Mouse (Mus musculus): ENCODE data around the gene Olfr1205. TPM values are rescaled to one million over a fixed set of nuclear protein-coding genes. Genes with fewer than 3 reads are reported as not detected.

The Olfr1205 gene
- not detected for total RNA-seq (2021)

DNA sequence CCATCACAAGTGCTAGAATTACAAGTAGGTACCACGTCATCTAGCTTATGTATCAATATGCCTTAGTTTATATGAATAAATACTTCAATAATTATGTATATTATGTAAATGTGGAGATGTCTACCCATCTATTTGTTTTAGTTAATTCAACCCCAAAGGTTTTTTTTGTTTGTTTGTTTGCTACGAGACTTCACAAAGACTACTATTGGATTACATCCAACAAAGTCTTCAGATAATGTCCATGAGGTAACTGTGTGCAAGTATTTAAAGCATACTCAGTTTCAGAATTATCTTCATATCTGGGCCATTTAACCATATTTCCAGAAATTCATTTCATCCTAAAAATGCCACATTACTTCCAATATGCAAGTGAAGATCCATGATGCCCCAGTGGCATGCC is at the start of gene Olfr1205:
Gene Olfr1205, plus strand, starts transcription at position 301 of the 400 bp plus-strand sequence.
- intact Hi-C loops (cut with DNase I), result no loop called here
- no peak for DNase-seq

DNA sequence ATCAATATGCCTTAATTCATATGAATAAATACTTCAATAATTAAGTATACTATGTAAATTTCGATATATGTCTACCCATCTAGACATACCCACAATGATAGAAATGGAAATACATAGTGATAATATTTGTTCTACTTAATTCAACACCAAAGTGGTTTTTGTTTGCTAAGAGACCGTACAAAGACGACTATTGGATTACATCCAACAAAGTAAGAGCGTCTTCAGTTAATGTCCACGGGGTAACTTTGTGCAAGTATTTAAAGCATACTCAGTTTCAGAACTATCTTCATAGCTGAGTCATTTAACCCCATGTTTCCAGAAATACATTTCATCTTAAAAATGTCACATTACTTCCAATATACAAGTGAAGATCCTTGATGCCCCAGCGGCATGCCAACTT is 36.8 kb upstream of the Olfr1205 start, which contains the start of gene Olfr1201:
Gene Olfr1201, plus strand, starts transcription at position 301 of the 400 bp plus-strand sequence.
- no peak for DNase-seq
- intact Hi-C loops (cut with DNase I), result no loop called here

DNA sequence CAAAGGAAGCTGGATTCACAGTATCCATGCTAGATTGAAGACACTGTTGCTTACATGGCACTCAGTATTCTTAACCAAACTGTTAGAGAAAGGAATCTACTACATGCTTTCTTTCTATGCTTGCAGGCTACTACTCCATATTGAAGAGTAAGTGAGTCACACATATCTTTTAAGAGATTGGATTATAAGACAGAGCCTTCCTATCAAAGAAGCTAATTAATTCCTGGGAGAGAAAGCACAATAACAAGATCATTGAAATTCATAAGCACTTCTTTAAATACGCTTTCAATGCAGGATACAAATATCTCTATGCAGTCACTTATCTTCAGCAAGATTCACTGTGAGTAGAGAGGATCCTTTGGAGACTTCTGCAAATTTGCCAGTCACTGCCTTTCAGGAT is 15.3 kb upstream of the Olfr1205 start, which contains the start of gene Olfr1202:
Gene Olfr1202, plus strand, starts transcription at position 301 of the 400 bp plus-strand sequence.
- intact Hi-C loops (cut with DNase I), result no loop called here
- no peak for DNase-seq

DNA sequence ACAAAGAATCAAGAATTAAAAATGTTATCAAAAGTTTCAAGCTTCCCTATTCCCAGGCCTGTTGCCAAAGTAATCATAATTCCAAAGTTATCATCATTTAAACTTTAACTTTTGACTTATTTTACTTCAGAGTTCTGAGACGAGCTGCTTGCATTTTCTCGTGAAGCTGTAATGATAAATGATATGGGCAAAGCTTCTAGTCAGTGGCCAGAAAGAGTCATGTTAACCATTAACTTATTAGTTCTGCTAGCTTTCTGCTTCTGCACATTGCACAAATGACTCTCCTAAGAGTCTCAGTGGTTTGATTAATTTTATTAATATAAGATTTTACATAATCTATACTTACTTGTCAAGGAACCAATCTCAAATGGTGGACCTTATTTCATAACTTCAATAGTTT is 8.9 kb downstream of the Olfr1205 start:
- DNase-seq, result no peak
- intact Hi-C loops (cut with DNase I), result no loop called here

DNA sequence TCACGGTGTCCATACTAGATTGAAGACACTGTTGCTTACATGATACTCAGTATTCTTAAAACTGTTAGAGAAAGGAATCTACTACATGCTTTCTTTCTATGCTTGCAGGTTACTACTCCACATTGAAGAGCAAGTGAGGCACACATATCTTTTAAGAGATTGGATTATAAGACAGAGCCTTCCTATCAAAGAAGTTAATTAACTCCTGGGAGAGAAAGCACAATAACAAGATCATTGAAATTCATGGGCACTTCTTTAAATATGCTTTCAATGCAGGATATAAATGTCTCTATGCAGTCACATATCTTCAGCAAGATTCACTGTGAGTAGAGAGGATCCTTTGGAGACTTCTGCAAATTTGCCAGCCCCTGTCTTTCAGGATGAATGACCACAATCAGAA is 19.5 kb downstream of the Olfr1205 start, which contains the start of gene Olfr1204:
Gene Olfr1204, plus strand, starts transcription at position 301 of the 400 bp plus-strand sequence.
- DNase-seq, result no peak
- intact Hi-C loops (cut with DNase I), result no loop called here

DNA sequence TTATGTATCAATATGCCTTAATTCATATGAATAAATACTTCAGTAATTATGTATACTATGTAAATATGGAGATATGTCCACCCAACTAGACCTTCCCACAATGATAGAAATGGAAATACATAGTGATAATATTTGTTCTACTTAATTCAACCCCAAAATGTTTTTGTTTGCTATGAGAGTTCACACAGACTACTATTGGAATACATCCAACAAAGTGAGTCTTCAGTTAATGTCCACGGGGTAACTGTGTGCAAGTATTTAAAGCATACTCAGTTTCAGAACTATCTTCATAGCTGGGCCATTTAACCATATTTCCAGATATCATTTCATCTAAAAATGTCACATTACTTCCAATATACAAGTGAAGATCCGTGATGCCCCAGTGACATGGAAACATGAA is 33.4 kb downstream of the Olfr1205 start, which contains the start of gene Olfr1206:
Gene Olfr1206, plus strand, starts transcription at position 301 of the 400 bp plus-strand sequence.
- intact Hi-C loops (cut with DNase I), result no loop called here
- no peak for DNase-seq

Other genes with a start within 250 kb of the Olfr1205 start
- not detected for gene Olfr1189, start 243.3 kb upstream of the Olfr1205 start, total RNA-seq (2021)
- gene Olfr1191-ps1, start 189.2 kb upstream of the Olfr1205 start, total RNA-seq (2021), result under 1 TPM in 1 of 2 experiments, not detected in 1; 0.05 TPM
- gene Olfr1192-ps1, start 181.2 kb upstream of the Olfr1205 start, total RNA-seq (2021), result not detected
- not detected for gene Olfr1193, start 154.1 kb upstream of the Olfr1205 start, total RNA-seq (2021)
- gene Olfr1195, start 140.6 kb upstream of the Olfr1205 start, total RNA-seq (2021), result not detected
- gene Olfr1196, start 125.1 kb upstream of the Olfr1205 start, total RNA-seq (2021), result not detected
- not detected for gene Olfr1197, start 97.4 kb upstream of the Olfr1205 start, total RNA-seq (2021)
- not detected for gene Olfr1198, start 78.4 kb upstream of the Olfr1205 start, total RNA-seq (2021)
- not detected for gene Olfr1199, start 69.3 kb upstream of the Olfr1205 start, total RNA-seq (2021)
- gene Olfr1200, start 59.2 kb upstream of the Olfr1205 start, total RNA-seq (2021), result not detected
- not detected for gene Olfr1201, start 36.7 kb upstream of the Olfr1205 start, total RNA-seq (2021)
- gene Olfr1202, start 15.2 kb upstream of the Olfr1205 start, total RNA-seq (2021), result not detected
- not detected for gene Olfr1204, start 19.6 kb downstream of the Olfr1205 start, total RNA-seq (2021)
- gene Olfr1206, start 33.5 kb downstream of the Olfr1205 start, total RNA-seq (2021), result not detected
- gene Olfr1208, start 72.6 kb downstream of the Olfr1205 start, total RNA-seq (2021), result not detected
- not detected for gene Olfr1209, start 85.4 kb downstream of the Olfr1205 start, total RNA-seq (2021)
- not detected for gene Olfr1211, start 108.4 kb downstream of the Olfr1205 start, total RNA-seq (2021)
- gene Olfr1212, start 124.2 kb downstream of the Olfr1205 start, total RNA-seq (2021), result not detected
- not detected for gene Gm13762, start 150.5 kb downstream of the Olfr1205 start, total RNA-seq (2021)
- not detected for gene Olfr1214, start 162.9 kb downstream of the Olfr1205 start, total RNA-seq (2021)
- gene Olfr1215, start 177.2 kb downstream of the Olfr1205 start, total RNA-seq (2021), result not detected
- gene Olfr1216, start 188.6 kb downstream of the Olfr1205 start, total RNA-seq (2021), result not detected
- gene Olfr1217, start 202.3 kb downstream of the Olfr1205 start, total RNA-seq (2021), result not detected
- gene Olfr1218, start 231.4 kb downstream of the Olfr1205 start, total RNA-seq (2021), result not detected

Measured in heart, postnatal 10 days (tissue).